Mouse (Mus musculus) liver, postnatal 0 days (tissue): Measurements from ENCODE around the gene Ppp4r3a.

Experiments
- CTCF ChIP-seq: sonication (generic); IDR thresholded peaks from 2 replicates; pipeline ENCODE4 v1.5.1; 2016; ENCODE audit warnings: antibody characterized with exemption, low read depth
- EP300 ChIP-seq: IDR thresholded peaks from 2 replicates; pipeline ENCODE4 v1.6.1; 2016; ENCODE audit warnings: antibody characterized with exemption, low read depth, mild to moderate bottlenecking

GRCm38 (mm10) chr12:101082296-101083075 lies 1.0 kb downstream of the Ppp4r3a start:
- TF ChIP-seq CTCF (no peak), EP300 (no peak)
